Mouse (Mus musculus): Measurements from ENCODE around the gene Crim1.

DNA sequence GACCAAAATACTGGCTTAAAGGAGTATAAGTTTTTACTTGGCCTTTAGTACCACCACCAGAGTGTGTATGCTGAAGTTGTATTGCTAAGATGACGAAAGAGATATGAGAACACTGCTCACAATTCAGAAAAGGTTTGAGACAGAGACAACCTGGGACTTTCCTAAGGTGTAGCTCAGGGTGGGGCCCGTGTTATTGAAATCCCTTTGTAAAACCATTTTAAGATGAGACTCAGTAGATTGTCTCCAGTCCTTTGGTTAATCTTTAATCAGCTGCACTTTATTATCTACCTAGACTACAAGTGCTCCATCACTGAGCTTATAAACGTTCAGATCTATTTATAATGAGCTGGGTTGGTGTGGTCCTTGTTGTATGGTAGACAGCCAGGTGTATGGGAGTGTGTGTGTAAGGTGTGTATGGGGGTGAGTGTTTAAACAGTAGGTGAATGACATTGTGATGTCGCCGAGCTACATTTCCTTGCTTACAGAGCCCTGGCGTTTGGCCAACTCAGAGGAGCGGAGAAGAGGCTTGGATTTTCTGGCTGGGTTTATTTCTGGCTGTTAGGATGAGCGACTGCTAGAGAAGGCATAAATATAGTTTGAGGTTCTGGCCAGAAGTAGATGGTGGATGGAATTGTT lies 21.1 kb downstream of the Crim1 start:
- no peak for TF ChIP-seq USF1 (IDR thresholded peaks at IDR 0.05; ENCODE audit: low read depth)
- TF ChIP-seq CTCF (IDR thresholded peaks at IDR 0.05; ENCODE audit: control insufficient read depth, insufficient read depth, insufficient read length), result no peak

All from C2C12 (cell line).